Mouse (Mus musculus) hindbrain, embryonic 15.5 days (tissue): ENCODE results near the gene Slc30a7. TPM values are rescaled to one million over a fixed set of nuclear protein-coding genes. Genes with fewer than 3 reads are reported as not detected.

Experiments used
- ATAC-seq: fragments of 200-750 bp; cut with Nextera tagmentation; 2 replicates; pipeline ENCODE4 v1.8.0; 2017; ENCODE audit warnings: low read depth, moderate number of reproducible peaks, moderate TSS enrichment; ENCODE audit not compliant: low FRiP score
- H3K27ac ChIP-seq: fragments of 300-500 bp; sonication (generic); replicated peaks from 2 replicates; pipeline ENCODE4 v1.5.1; 2015; ENCODE audit warnings: mild to moderate bottlenecking, inconsistent platforms
- H3K27me3 ChIP-seq: fragments of 300-500 bp; sonication (generic); 2 replicates; pipeline ENCODE4 v1.6.1; 2015; ENCODE audit warnings: control low read depth, inconsistent platforms
- H3K36me3 ChIP-seq: fragments of 300-500 bp; sonication (generic); 2 replicates; pipeline ENCODE4 v1.6.1; 2015; ENCODE audit warnings: control low read depth, inconsistent platforms
- H3K4me1 ChIP-seq: fragments of 300-500 bp; sonication (generic); replicated peaks from 2 replicates; pipeline ENCODE4 v1.6.1; 2015; ENCODE audit warnings: control low read depth, inconsistent platforms
- H3K4me2 ChIP-seq: fragments of 300-500 bp; sonication (generic); 2 replicates; pipeline ENCODE4 v1.6.1; 2015; ENCODE audit warnings: moderate library complexity, mild to moderate bottlenecking, inconsistent platforms
- H3K4me3 ChIP-seq: fragments of 300-500 bp; sonication (generic); 2 replicates; pipeline ENCODE4 v1.5.1; 2015; ENCODE audit warnings: mild to moderate bottlenecking, inconsistent platforms
- H3K9ac ChIP-seq: fragments of 300-500 bp; sonication (generic); 2 replicates; pipeline ENCODE4 v1.6.1; 2015; ENCODE audit warnings: inconsistent platforms
- H3K9me3 ChIP-seq: fragments of 300-500 bp; sonication (generic); 2 replicates; pipeline ENCODE4 v1.6.1; 2016; ENCODE audit warnings: control low read depth, inconsistent platforms
- WGBS: fragments of 180-500 bp; shearing (Covaris S2); methylation state at CpG from one replicate; pipeline ENCODE4 v1.1.7; 2015; 5-methylcytosine and 5-hydroxymethylcytosine counted together
- polyA plus RNA-seq: library from polyadenylated mRNA; unstranded; fragments of >200 nt; fragmentation: Nextera tagmentation; extraction: Ambion mirVana; gene quantifications from 2 replicates; pipeline ENCODE4 v1.2.1, GENCODE M21; 2015

Slc30a7 gene
- polyA plus RNA-seq, 1 experiment from 2014 or later, result 16.7 TPM

- H3K36me3 ChIP-seq, result peaks cover 28% of the 10 kb centered on the region
- no peak overlapping the region for H3K27ac ChIP-seq
These were observed 50.0 kb downstream of the Slc30a7 start for GRCm38 (mm10) chr3:115957223-115957622.

DNA sequence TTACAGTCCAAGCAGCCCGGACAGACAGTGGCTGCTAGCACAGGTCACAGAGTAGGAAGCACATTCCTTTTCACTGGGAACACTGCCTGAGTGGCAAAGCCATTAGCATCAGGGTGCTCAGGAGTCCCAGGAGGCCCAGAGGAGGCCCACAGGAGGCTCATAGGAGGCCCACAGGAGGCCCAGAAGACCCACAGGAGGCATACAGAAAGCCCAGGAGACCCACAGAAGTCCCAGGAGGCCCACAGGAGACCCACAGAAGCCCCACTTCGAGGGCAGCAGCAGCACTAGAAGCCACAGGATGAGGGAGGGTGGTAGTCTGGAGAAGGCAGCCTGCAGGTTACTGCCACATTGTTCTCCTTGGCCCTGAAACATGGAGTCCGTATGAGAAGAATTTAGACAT, 54.1 kb downstream of the Slc30a7 start:
- Histone ChIP-seq H3K9me3 (no peaks in the 10 kb centered on the region), H3K4me2 (no peak overlapping the region), H3K27ac (no peak overlapping the region), H3K9ac (no peak overlapping the region), H3K4me1 (no peaks in the 10 kb centered on the region), H3K27me3 (no peaks in the 10 kb centered on the region), H3K4me3 (no peak overlapping the region), H3K36me3 (peaks cover 28% of the 10 kb centered on the region)
- WGBS, result 80% methylated on average over 3 of the region's 3 CpGs
- ATAC-seq, result no peak

More at GRCm38 (mm10) chr3:115957223-115957622, 50.0 kb downstream of the Slc30a7 start:
- no peaks in the 10 kb centered on the region for H3K4me1 ChIP-seq
- no peak overlapping the region for H3K4me3 ChIP-seq
- H3K4me2 ChIP-seq, result no peak overlapping the region
- WGBS, result 95% methylated on average over 7 of the region's 7 CpGs
- H3K9ac ChIP-seq, result no peak overlapping the region
- no peaks in the 10 kb centered on the region for H3K9me3 ChIP-seq
- ATAC-seq, result no peak
- no peaks in the 10 kb centered on the region for H3K27me3 ChIP-seq

DNA sequence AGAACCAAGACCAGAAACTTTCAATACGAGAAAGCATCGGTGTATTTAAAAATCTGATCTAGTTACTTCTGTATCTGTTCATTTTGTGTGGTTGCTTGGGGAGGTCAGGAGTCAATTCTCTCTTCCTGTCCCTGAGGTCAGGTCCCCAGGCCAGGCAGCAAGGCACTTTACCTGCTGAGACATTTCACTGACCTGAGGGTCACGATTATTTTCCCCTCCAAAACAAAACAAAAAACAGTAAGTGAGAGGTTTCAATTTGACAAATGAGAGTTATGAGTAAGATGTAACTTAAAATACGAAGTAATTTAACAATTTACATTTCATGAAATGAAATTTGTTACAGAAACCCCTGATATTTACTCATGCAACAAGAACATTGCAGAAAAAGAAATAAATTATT, 54.9 kb downstream of the Slc30a7 start:
- no peaks in the 10 kb centered on the region for H3K4me1 ChIP-seq
- no peak overlapping the region for H3K27ac ChIP-seq
- H3K4me2 ChIP-seq, result no peak overlapping the region
- WGBS, result 86% methylated on average over 4 of the region's 4 CpGs
- no peaks in the 10 kb centered on the region for H3K27me3 ChIP-seq
- H3K4me3 ChIP-seq, result no peak overlapping the region
- no peak for ATAC-seq
- H3K36me3 ChIP-seq, result peaks cover 25% of the 10 kb centered on the region
- no peak overlapping the region for H3K9ac ChIP-seq
- H3K9me3 ChIP-seq, result no peaks in the 10 kb centered on the region

DNA sequence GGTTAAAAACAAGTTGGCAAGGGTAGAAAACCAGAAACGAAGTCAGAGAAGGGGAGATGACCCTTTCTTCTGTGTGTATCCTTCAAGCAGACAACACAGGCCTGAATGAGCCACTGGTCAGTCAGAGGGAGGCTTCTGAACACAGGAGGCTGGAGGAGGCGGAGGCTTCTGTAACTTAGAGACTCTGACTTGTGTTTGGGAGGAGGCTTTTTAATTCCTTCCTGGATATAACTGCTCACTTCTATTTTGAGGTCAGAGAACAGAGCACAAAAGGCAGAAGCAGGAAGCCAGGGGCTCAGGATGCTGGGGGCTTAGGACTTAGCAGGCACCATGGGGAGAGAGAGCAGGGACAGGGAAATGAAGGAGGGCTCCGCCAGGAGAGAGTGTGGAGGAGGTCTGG, 56.0 kb downstream of the Slc30a7 start:
- Histone ChIP-seq H3K4me3 (no peak overlapping the region), H3K36me3 (peaks cover 20% of the 10 kb centered on the region), H3K9ac (no peak overlapping the region), H3K4me1 (no peaks in the 10 kb centered on the region), H3K27me3 (no peaks in the 10 kb centered on the region), H3K9me3 (no peaks in the 10 kb centered on the region), H3K4me2 (no peak overlapping the region), H3K27ac (no peak overlapping the region)
- ATAC-seq, result 0 out of 2 replicates have a peak, but pooled peaks have one; percentile 54
- 73% methylated on average over 3 of the region's 3 CpGs for WGBS

DNA sequence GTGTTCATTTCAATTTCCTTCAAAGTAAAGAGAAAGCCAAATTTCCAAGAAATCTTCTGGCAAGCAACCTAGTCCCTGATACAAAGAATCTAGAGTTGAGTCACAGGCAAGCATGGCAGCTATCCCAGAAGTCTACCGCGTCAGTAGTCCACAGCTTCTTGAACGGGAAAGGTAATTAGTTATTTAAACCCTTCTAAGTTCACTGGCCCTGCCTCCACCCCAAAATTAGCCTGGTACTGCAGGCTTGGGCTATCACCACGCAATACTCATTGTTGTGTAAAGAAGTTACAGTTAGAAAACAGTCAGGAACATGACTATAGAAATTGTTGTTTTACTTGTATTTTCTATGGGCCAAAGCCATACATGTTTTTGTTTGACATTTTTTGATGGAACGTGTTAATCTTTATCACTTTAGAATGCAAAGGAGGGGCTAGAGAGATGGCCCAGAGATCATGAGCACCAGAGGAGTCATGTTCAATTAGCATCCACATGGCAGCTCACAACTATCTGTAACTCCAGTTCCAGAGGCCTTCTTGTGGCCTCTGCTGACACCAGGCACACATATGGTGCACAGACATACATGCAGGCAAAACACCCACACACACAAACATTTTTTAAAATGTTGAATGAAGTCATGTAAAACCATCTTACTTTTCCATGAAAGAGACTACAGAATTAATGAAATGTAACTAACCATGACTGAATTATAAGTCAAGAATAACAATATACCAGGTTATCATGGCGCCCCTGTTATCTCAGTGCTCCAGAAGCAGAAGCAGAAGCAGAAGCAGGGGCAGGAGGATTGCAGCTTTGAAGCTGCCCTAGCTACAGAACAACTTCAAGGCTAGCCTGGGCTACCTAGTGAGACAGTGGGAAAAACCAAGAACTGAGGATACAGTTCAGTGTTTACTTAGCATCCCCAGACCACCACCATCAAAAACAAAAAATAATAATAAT, 57.0 kb downstream of the Slc30a7 start:
- Histone ChIP-seq H3K4me2 (no peak overlapping the region), H3K27ac (no peak overlapping the region), H3K9me3 (no peaks in the 10 kb centered on the region), H3K4me1 (no peaks in the 10 kb centered on the region), H3K4me3 (no peak overlapping the region), H3K9ac (no peak overlapping the region), H3K27me3 (no peaks in the 10 kb centered on the region), H3K36me3 (peaks cover 20% of the 10 kb centered on the region)
- 0 out of 2 replicates have a peak, but pooled peaks have one; percentile 38 for ATAC-seq
- WGBS, result 73% methylated on average over 6 of the region's 6 CpGs

- ATAC-seq, result peak; percentile 63; the same call in 1 of the 2 replicates
- H3K4me2 ChIP-seq, result no peak overlapping the region
- no peak overlapping the region for H3K27ac ChIP-seq
- WGBS, result 37% methylated on average over 3 of the region's 3 CpGs
- peaks cover 21% of the 10 kb centered on the region for H3K36me3 ChIP-seq
- H3K4me1 ChIP-seq, result no peaks in the 10 kb centered on the region
- H3K4me3 ChIP-seq, result no peak overlapping the region
- H3K9me3 ChIP-seq, result no peaks in the 10 kb centered on the region
- H3K27me3 ChIP-seq, result no peaks in the 10 kb centered on the region
- no peak overlapping the region for H3K9ac ChIP-seq
These were observed 57.8 kb downstream of the Slc30a7 start for GRCm38 (mm10) chr3:115949220-115949920.

DNA sequence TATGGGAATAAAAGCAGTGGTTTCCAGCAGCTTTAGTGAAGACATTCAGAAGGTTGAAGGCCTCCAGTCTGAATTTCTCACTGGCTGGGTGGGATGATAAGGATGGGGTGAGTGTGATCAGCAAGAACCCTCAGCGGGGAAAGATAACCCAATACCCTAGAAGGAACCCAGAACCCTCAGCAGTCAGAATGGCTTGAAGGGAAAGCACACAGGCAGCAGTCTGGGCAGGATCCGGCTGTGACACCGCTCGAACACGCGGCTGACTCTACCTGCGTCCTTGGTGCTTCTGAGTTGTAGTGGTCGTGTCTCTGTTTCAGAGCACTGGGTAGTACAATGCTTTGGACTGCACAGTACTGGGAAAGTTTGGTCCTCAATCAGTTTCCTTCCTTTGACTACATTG, 60.9 kb downstream of the Slc30a7 start:
- no peaks in the 10 kb centered on the region for H3K9me3 ChIP-seq
- no peak overlapping the region for H3K4me2 ChIP-seq
- no peak for ATAC-seq
- peaks cover 35% of the 10 kb centered on the region for H3K36me3 ChIP-seq
- no peak overlapping the region for H3K27ac ChIP-seq
- no peaks in the 10 kb centered on the region for H3K27me3 ChIP-seq
- no peak overlapping the region for H3K4me3 ChIP-seq
- 95% methylated on average over 8 of the region's 8 CpGs for WGBS
- H3K4me1 ChIP-seq, result no peaks in the 10 kb centered on the region
- H3K9ac ChIP-seq, result no peak overlapping the region

GRCm38 (mm10) chr3:115944376-115944775, 62.8 kb downstream of the Slc30a7 start:
- H3K36me3 ChIP-seq, result peaks cover 39% of the 10 kb centered on the region
- H3K4me1 ChIP-seq, result no peaks in the 10 kb centered on the region
- H3K9me3 ChIP-seq, result no peaks in the 10 kb centered on the region
- H3K9ac ChIP-seq, result no peak overlapping the region
- H3K4me3 ChIP-seq, result no peak overlapping the region
- WGBS, result 91% methylated on average over 6 of the region's 6 CpGs
- no peaks in the 10 kb centered on the region for H3K27me3 ChIP-seq
- no peak overlapping the region for H3K27ac ChIP-seq
- no peak for ATAC-seq
- no peak overlapping the region for H3K4me2 ChIP-seq

- no peak overlapping the region for H3K9ac ChIP-seq
- H3K27me3 ChIP-seq, result no peaks in the 10 kb centered on the region
- no peak for ATAC-seq
- WGBS, result 92% methylated on average over 8 of the region's 8 CpGs
- no peaks in the 10 kb centered on the region for H3K9me3 ChIP-seq
- H3K27ac ChIP-seq, result no peak overlapping the region
- H3K36me3 ChIP-seq, result peaks cover 35% of the 10 kb centered on the region
- H3K4me3 ChIP-seq, result no peak overlapping the region
- no peaks in the 10 kb centered on the region for H3K4me1 ChIP-seq
- no peak overlapping the region for H3K4me2 ChIP-seq
These were observed 65.7 kb downstream of the Slc30a7 start for GRCm38 (mm10) chr3:115941464-115941863.

GRCm38 (mm10) chr3:115940510-115940909, 66.7 kb downstream of the Slc30a7 start:
- Histone ChIP-seq H3K27me3 (no peaks in the 10 kb centered on the region), H3K4me1 (no peaks in the 10 kb centered on the region), H3K36me3 (peaks cover 30% of the 10 kb centered on the region), H3K9me3 (no peaks in the 10 kb centered on the region), H3K4me2 (no peak overlapping the region), H3K4me3 (no peak overlapping the region), H3K9ac (no peak overlapping the region), H3K27ac (no peak overlapping the region)
- no peak for ATAC-seq
- 93% methylated on average over 4 of the region's 4 CpGs for WGBS

GRCm38 (mm10) chr3:115937807-115938206, 69.4 kb downstream of the Slc30a7 start:
- WGBS, result 84% methylated on average over 10 of the region's 10 CpGs
- H3K4me3 ChIP-seq, result no peak overlapping the region

More at GRCm38 (mm10) chr3:115937807-115938206, 69.4 kb downstream of the Slc30a7 start:
- H3K27me3 ChIP-seq, result no peaks in the 10 kb centered on the region
- H3K4me1 ChIP-seq, result no peaks in the 10 kb centered on the region
- H3K9me3 ChIP-seq, result no peaks in the 10 kb centered on the region
- H3K4me2 ChIP-seq, result no peak overlapping the region
- ATAC-seq, result no peak
- H3K9ac ChIP-seq, result no peak overlapping the region
- H3K36me3 ChIP-seq, result peaks cover 16% of the 10 kb centered on the region
- no peak overlapping the region for H3K27ac ChIP-seq
